Mouse (Mus musculus): ENCODE results near the gene Ltbp3. TPM values are rescaled to one million over a fixed set of nuclear protein-coding genes. Genes with fewer than 3 reads are reported as not detected.

Gene Ltbp3
- polyA plus RNA-seq, 1 experiment from 2014 or later: 52.3 TPM

DNA sequence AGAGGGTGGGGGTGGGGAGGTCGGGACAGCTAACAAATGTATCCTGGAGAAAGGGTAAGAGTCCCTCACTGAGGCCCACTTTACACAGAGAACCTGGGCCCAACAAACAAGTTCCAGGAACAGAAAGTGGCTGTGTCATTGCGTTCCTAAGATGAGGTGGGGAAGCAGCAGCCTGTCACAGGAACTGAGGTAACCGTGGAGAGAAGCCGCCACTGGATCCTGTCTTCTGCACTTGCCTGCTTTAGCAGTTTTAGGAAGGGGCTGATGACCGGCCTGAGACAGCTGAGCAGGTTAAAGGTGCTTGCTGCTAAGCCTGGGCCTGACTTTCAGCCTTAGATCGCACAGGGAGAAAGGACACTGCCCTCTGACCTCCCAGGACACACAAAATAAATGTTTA, 66.1 kb downstream of the Ltbp3 start:
- Histone ChIP-seq H3K4me1 (replicated peaks; ENCODE audit: control insufficient read depth, insufficient read depth, low read length) (peaks cover 75% of the 10 kb centered on the region), H3K4me3 (ENCODE audit: low read length) (no peak overlapping the region), H3K9ac (ENCODE audit: low read length) (peak overlapping the region; percentile 54)

DNA sequence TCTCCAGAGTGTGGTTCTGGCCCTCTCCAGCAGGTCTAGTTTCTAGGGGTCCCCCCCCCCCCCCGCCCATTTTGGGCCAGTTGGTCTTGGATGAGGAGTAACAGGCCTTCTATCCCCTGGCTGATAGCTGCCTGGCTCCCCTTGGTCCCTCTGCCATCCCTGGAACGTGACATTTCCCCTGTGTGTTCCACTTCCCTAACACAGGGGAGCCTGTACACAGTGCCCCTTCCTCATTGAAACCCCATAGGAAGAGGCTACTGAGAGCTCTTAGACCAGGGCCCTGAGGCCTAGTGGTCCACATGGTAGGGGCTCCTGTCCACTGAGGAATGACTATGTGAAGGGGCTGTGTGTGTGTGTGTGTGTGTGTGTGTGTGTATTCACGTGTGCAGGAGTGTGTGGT, 67.0 kb downstream of the Ltbp3 start:
- no peak for ATAC-seq (ENCODE audit: low read depth)
- WGBS: 83% methylated on average over 3 of the region's 3 CpGs
- Histone ChIP-seq H3K4me3 (ENCODE audit: low read length) (no peak overlapping the region), H3K27ac (ENCODE audit: low read length) (peak overlapping the region; percentile 93), H3K4me2 (ENCODE audit: low read depth, low read length) (no peak overlapping the region), H3K4me1 (replicated peaks; ENCODE audit: control insufficient read depth, insufficient read depth, low read length) (peaks cover 84% of the 10 kb centered on the region), H3K27me3 (ENCODE audit: control insufficient read depth, insufficient read depth, low read depth, low read length) (no peaks in the 10 kb centered on the region), H3K9ac (ENCODE audit: low read length) (no peak overlapping the region), H3K9me3 (ENCODE audit: control insufficient read depth, low read length) (no peaks in the 10 kb centered on the region), H3K36me3 (ENCODE audit: control insufficient read depth, insufficient read depth, low read length) (no peaks in the 10 kb centered on the region)

More for the DNA sequence above, 66.1 kb downstream of the Ltbp3 start:
- Histone ChIP-seq H3K27ac (ENCODE audit: low read length) (peak overlapping the region; percentile 93), H3K4me2 (ENCODE audit: low read depth, low read length) (peak overlapping the region; percentile 24), H3K27me3 (ENCODE audit: control insufficient read depth, insufficient read depth, low read depth, low read length) (no peaks in the 10 kb centered on the region), H3K36me3 (ENCODE audit: control insufficient read depth, insufficient read depth, low read length) (no peaks in the 10 kb centered on the region), H3K9me3 (ENCODE audit: control insufficient read depth, low read length) (no peaks in the 10 kb centered on the region)
- WGBS: 34% methylated on average over 6 of the region's 6 CpGs
- no peak for ATAC-seq (ENCODE audit: low read depth)

Other genes starting within 250 kb of the Ltbp3 start
- gene 1700020D05Rik, start 237.1 kb upstream of the Ltbp3 start, polyA plus RNA-seq (2015; fragmentation: Nextera tagmentation; extraction: Ambion mirVana): not detected in 2 replicates
- 7.4 and 7.7 TPM in 2 replicates for gene Snx32, start 230.4 kb upstream of the Ltbp3 start, polyA plus RNA-seq (2015; fragmentation: Nextera tagmentation; extraction: Ambion mirVana)
- 2.6 and 3.7 TPM in 2 replicates for gene Ovol1, start 180.3 kb upstream of the Ltbp3 start, polyA plus RNA-seq (2015; fragmentation: Nextera tagmentation; extraction: Ambion mirVana)
- gene Ap5b1, start 172.9 kb upstream of the Ltbp3 start, polyA plus RNA-seq (2015; fragmentation: Nextera tagmentation; extraction: Ambion mirVana): 6.1 and 7.0 TPM in 2 replicates
- gene Rnaseh2c, start 139.0 kb upstream of the Ltbp3 start, polyA plus RNA-seq (2015; fragmentation: Nextera tagmentation; extraction: Ambion mirVana): 131 and 159 TPM in 2 replicates
- 55.1 and 57.3 TPM in 2 replicates for gene Kat5, start 130.7 kb upstream of the Ltbp3 start, polyA plus RNA-seq (2015; fragmentation: Nextera tagmentation; extraction: Ambion mirVana)
- 55.5 and 62.1 TPM in 2 replicates for gene Rela, start 103.4 kb upstream of the Ltbp3 start, polyA plus RNA-seq (2015; fragmentation: Nextera tagmentation; extraction: Ambion mirVana)
- 42.2 and 43.7 TPM in 2 replicates for gene Sipa1, start 77.2 kb upstream of the Ltbp3 start, polyA plus RNA-seq (2015; fragmentation: Nextera tagmentation; extraction: Ambion mirVana)
- 37.8 and 40.1 TPM in 2 replicates for gene Map3k11, start 52.2 kb upstream of the Ltbp3 start, polyA plus RNA-seq (2015; fragmentation: Nextera tagmentation; extraction: Ambion mirVana)
- gene Pcnx3, start 52.0 kb upstream of the Ltbp3 start, polyA plus RNA-seq (2015; fragmentation: Nextera tagmentation; extraction: Ambion mirVana): 18.3 and 20.8 TPM in 2 replicates
- 0.36 and 0.50 TPM in 2 replicates for gene Kcnk7, start 36.5 kb upstream of the Ltbp3 start, polyA plus RNA-seq (2015; fragmentation: Nextera tagmentation; extraction: Ambion mirVana)
- 25.3 and 25.9 TPM in 2 replicates for gene Ehbp1l1, start 14.6 kb upstream of the Ltbp3 start, polyA plus RNA-seq (2015; fragmentation: Nextera tagmentation; extraction: Ambion mirVana)
- 89.1 and 92.9 TPM in 2 replicates for gene Fam89b, start 11.3 kb upstream of the Ltbp3 start, polyA plus RNA-seq (2015; fragmentation: Nextera tagmentation; extraction: Ambion mirVana)
- 76.3 and 83.2 TPM in 2 replicates for gene Scyl1, start 30.5 kb downstream of the Ltbp3 start, polyA plus RNA-seq (2015; fragmentation: Nextera tagmentation; extraction: Ambion mirVana)
- gene Frmd8, start 134.4 kb downstream of the Ltbp3 start, polyA plus RNA-seq (2015; fragmentation: Nextera tagmentation; extraction: Ambion mirVana): 56.4 and 61.1 TPM in 2 replicates
- gene Slc25a45, start 136.9 kb downstream of the Ltbp3 start, polyA plus RNA-seq (2015; fragmentation: Nextera tagmentation; extraction: Ambion mirVana): 5.7 and 6.2 TPM in 2 replicates
- gene Tigd3, start 153.2 kb downstream of the Ltbp3 start, polyA plus RNA-seq (2015; fragmentation: Nextera tagmentation; extraction: Ambion mirVana): 2.5 and 3.2 TPM in 2 replicates
- 155 TPM in 2 replicates for gene Dpf2, start 172.1 kb downstream of the Ltbp3 start, polyA plus RNA-seq (2015; fragmentation: Nextera tagmentation; extraction: Ambion mirVana)
- 15.6 and 17.1 TPM in 2 replicates for gene Cdc42ep2, start 183.9 kb downstream of the Ltbp3 start, polyA plus RNA-seq (2015; fragmentation: Nextera tagmentation; extraction: Ambion mirVana)
- gene Pola2, start 223.3 kb downstream of the Ltbp3 start, polyA plus RNA-seq (2015; fragmentation: Nextera tagmentation; extraction: Ambion mirVana): 64.2 and 70.0 TPM in 2 replicates
- gene Slc22a20, start 245.2 kb downstream of the Ltbp3 start, polyA plus RNA-seq (2015; fragmentation: Nextera tagmentation; extraction: Ambion mirVana): not detected in 2 replicates